Mouse (Mus musculus) frontal cortex, adult (tissue): ENCODE data around the gene Apoc4.
"Not testable (repeated sequence)": the region's sequence is repeated elsewhere in the genome, so short reads cannot be mapped to it uniquely, and the experiment has no call there.

Experiments
- ATAC-seq: cut with Nextera tagmentation; 2 replicates; pipeline ENCODE4 v1.9.2; 2017; ENCODE audit warnings: mild to moderate bottlenecking, moderate library complexity, mixed read lengths; ENCODE audit not compliant: low TSS enrichment

Gene Apoc4

DNA sequence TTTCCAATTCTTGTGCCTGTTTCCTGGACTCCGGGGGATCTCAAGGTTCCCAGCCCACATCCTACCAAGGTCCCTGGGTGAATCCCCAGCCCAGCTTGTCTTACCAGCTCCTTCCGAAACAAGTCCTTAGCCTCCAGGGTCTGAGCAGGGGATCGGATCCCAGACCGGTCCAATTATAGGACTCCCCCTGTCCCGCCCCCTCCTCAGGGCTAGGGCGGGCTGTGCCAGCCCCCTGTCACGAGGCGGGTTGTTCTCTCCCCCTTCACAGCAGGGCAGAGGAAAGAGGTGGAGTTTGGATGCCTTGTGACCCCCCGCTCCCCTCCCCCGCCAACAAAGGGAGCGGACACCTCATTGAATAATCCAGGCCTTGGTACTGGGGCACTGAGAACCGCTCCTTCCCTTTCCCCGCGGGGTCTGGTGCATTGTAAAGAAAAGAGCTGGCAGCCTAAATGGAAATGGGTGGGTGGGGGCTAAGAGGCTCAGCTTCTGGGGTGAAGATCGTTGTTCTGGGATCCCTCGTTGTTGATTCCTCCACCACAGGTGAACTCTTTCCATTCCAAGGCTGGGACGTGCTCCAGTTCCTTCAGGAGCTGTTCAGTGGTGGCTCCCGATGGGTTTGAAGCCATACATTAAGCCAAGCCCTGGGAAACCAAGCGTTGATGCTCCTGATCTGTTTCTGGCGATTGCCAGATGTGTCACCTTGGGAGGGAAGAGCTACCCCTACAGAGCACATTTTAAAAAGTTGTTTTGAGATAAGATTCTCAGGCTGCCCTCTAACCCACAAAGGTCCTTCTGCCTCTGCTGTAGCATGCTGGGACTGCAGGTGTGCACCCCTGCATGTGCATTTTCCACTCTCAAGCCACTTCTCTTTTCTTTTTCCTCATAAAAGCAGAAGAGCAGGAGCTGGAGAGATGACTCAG, 17.9 kb upstream of the Apoc4 start, which contains the start of gene Apoe:
Apoe (minus strand) TSS at position 282 of the 920 bp plus-strand sequence.
- ATAC-seq, result peak; percentile 39

DNA sequence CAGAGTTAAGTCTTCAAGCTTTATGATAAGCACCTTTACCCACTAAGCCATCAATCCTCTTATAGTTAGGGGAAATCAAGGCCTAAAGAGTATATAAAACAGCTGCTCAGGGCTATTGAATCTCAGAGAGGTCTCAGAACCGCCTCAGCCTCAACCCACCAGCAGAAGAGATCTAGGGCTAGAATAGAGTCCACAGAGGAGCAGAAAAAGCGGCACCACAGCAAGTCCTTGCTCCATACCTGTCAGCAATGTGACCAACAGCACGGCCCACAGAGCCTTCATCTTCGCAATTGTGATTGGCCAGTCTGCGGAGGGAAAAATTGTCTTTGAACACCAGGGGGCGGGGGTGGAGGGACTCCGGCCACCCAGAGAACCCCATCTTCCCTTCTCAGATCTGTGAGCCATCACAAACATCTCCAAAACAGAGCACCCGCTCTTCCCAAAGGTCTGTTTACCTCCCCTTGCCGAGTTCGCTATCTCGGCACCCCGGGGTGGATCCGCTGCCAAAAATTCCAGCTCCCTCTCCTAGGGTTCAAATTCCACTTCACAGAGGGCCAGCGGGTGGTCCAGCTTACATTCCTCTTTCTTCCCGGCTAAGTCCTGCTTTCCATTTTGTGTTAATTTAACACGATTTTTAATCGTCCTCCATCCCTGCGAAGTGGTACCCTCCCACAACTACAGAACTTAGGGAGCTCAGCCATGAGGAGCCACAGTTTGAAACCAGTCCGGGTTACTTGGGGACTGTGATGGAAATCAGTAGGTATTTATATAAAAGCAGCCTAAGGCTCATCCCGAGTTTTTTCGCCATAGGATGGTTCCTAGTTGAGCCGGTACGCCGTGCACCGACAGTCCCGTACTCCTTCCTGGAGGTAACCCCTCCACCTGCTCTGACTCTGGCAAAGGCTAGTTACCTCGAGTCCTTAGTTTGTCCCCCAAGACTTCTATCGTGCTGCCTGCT, 16.9 kb upstream of the Apoc4 start:
- ATAC-seq, result peak; percentile 24; the same call in 1 of the 2 replicates

DNA sequence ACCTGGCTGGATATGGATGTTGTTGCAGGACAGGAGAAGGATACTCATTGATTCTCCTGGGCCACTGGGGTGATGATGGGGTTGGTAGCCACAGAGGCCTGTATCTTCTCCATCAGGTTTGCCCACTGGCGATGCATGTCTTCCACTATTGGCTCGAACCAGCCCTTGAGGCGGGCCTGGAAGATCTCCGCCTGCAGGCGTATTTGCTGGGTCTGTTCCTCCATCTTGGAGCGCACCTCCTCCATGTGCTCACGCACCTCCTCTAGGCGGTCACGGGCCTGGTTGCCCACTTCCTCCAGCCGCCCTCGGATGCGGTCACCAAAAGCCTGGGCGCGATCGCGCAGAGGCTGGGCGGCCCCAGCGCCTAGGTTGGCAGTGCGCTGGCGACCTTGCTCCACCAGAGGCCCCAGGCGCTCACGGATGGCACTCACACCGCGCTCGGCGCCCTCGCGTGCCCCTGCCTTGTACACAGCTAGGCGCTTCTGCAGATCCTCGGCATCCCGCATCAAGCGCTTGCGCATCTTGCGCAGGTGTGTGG, 15.1 kb upstream of the Apoc4 start:
- ATAC-seq, result no peak

DNA sequence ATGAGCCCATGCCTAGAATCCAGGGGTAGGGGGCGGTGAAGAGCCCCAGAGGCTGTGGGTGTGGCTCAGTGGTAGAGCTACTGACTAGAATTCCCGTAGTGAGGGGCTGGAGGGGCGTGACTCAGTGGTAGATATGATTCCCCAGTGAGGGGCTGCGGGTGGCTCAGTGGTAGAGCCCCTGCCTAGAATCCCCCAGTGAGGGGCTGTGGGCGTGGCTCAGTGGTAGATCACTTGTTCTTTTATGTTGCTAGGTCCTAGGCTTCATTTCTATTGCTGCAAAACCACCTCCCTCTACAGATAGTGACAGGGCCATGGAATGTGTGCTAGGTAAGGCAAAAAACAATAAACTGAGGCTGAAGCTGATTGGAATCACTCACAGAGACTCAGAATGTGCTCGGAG, 14.6 kb upstream of the Apoc4 start:
- no peak for ATAC-seq

DNA sequence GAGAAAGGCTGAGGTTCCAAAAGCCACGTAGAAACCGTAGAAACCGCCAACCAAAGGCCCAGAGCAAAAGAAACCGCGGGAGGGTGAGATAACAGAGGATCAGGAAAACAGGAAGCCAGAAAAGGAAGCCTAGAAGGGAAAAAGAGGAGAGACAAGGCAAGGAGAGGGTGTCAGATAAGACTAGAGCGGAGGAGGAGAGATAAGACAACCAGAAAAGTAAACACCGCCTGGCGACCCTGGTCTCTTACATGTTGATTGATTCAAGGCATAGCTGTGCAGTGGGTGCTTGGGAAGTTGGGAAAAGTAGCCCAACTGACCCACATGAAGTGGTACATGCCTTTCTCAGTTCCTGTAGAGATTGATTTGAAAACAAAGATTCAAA, 13.9 kb upstream of the Apoc4 start:
- ATAC-seq, result no peak

DNA sequence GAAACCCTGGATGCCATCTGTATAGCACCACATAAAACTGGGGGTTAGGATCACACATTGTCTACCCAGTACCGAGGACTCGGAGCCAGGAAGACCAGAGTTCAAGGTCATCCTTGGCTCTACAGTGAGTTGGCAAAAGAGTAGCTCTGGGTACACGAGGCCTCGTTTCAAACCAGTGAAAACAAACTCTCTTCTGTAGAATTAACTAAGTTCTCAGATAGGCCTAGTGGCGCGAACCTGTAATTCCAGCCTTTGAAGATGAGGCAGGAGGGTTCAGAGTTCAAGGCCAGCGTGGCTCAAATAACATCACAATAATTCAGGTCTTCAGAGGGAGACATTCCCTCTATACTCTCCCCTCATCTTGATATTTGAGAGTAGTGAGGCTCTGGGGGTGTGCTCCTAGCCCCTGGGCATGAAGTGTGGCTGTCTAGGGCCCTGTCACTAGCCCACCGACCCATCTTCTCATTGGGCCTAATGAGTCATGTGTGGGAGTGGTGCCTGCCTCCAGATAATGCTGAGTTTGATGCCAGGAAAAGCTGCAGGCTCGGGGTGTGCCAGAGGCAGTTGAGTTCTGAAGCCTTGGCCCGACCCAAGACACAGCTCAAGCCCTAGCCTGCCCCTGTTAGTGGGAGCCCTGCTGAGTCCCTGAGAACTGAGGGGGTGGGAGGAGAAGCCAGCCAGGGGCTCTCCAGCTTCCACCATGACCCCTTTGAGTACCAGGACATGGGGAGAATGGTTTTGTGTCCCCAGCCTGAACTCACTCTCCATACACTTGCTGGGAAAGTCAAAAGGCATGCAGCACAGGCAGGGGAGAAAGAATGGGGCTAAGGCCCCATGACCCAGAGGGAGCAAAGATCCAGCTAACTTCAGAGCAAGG, 13.3 kb upstream of the Apoc4 start:
- no peak for ATAC-seq

DNA sequence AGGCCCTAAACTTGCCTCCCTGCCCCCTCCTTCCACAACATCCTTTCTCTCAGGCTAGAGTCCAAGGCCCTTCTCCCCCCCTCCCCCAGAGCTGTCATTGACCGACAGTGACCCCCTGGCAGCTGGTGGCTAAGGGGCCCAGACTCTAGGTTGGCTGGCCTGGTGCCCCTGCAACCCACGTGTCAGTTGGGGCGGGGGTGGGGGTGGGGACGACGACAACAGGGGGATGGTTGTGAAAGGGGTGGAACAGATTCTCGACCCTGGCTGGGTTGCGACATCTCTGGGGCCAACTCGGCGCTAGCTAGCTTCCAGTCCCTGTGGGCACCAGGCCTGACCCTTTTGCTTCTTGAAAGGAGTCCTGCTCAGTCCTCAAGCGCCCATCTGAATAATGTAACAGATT, 12.1 kb upstream of the Apoc4 start:
- ATAC-seq, result peak; percentile 73

DNA sequence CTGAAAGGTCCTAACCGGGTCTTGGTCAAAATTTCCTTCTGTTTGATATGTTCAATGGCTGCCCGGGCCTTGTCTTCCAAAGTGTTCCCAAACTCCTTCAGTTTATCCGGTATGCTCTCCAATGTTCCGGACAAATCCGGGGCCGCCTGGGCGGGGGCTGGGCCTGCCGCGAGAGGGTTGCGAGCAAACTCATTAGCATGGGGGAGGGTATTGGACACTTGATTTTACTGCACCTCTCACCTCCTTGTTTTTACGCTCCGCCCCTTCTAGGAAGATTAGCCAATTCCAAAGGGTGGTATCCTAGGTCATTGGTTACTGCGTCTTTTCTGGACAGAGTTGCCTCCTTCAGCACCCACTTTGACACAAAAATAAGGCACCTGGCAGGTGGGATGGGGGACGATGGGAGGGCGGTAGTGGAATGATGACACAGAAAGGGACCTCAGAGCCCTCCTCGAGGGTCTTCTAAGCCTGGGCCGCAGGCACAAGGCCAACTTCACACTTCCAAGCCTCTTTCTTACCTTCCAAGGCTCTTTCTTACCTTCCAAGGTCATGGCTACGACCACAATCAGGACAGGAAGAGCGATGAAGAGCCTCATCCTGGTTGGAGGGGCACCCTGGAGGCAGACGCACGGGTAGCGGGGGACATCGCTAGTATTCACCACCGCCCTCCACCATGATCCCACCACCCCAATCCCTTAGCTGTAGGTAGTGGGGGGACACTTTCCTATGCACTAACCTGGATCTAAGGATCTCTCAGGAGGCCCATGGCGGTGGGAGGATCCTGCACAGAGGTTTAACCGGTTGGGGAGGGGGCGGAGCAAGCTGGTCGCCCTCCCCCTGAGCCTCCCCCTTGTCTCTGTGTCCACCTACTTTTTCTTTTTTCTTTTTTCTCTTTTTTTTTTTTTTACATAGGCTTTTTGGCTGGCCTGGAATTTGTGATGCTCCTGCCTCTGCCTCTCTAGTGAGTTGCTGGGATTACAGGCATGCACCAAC, 10.9 kb upstream of the Apoc4 start, which contains the start of gene Apoc1:
Apoc1 (minus strand) TSS at position 788 of the 993 bp plus-strand sequence.
- ATAC-seq, result no peak

DNA sequence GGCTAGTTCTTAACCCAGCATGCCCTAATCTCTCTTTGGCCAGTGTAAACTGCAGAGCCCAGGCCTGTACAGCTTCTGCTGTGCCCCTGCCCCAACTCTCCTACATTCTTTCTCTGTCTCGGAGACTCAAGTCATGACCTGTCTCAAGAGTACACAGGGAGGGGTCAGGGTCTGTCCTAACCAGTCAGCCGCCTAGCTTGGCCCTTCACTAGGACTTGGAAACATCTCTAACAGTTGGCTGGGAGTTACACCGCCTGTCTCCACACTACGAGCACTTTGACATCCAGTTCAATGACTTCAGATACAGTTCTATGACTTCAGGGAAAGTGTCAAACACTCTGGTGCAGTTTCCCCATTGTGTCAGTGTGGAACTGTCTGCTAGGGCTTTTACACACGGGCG, 10.2 kb upstream of the Apoc4 start:
- ATAC-seq, result no peak

DNA sequence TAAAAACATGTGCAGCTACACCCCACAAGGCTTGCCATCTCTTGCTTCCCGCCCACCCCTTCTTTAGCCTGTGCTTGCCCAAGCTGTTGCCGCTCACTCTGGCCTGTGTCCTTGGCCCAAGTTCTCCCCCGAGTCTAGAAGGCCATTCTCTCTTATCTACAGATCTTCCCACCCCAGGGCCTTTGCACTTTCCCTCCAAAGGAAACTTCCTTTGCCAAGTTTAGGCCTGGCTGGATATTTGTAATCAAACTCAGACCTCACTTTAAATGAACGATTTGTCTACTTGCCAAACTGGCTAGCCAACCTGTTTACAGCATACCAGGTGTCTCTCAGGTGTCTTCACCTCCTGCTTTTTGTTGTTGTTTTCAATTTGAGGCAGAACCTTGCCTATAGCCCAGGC, 9.6 kb upstream of the Apoc4 start:
- no peak for ATAC-seq

DNA sequence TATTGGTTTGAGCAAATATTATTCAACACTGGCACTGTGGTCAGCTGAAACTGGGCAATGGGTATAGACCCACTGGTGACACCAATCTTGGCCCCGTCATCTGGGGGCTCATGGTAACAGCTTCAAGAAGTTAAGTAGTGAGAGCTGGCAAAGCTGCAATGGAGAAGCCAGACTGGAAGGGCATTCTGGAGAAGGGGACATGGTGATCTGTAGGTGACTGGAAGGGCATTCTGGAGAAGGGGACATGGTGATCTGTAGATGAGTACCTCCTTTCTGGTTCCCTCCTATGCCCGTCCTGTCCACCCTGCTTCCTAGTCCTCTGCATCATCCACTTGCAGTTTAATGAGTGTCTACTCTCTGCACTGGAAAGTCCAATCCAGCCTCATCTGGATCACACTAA, 7.3 kb upstream of the Apoc4 start:
- no peak for ATAC-seq

DNA sequence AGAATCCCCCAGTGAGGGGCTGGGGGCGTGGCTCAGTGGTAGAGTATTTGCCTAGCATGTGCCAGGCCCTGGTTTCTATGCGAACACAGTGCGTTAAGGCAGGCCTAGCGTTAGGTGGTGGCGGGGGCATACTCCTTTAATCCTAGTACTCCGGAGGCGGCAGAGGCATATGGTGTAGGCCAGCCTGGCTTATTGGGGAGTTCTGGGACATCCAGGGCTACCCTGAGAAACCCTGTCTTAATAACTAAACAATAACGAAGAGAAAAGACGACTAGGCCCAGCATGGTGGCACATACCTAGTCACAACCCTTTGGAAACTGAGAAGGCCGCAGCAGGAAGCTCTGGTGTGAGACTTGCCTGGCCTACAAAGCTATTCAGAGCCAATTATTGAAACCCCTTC, 6.8 kb upstream of the Apoc4 start:
- no peak for ATAC-seq

DNA sequence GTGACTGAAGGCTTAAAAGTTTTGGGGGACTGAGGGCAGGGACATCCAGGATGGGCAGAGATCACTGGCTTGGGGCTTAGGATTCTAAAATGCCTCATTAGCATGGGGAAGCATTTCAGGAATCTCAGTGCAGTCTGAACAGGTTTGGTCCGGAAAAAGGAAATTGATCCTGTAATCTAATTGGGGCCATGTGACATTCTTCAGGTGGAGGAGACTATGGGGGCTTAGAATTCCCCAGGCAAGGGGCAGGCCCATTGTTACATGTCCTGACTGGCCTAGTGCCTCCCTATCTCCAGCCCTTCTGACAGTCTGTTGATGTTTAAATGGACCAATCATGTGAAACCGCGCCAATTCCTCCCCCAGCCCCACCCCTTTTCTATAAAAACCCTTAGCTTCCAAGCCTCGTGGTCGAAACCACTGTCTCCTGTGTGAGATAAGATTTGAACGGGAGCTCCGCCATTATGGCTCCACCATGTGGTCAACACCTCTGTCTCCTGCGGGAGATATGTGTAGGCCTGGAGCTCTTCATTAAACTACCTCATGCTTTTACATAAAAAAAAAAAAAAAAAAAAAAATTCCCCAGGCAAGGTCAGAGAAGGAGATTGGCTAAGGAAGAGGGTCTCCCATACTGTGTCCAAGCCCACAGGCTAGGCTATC, 5.8 kb upstream of the Apoc4 start:
- not testable (repeated sequence) for ATAC-seq

DNA sequence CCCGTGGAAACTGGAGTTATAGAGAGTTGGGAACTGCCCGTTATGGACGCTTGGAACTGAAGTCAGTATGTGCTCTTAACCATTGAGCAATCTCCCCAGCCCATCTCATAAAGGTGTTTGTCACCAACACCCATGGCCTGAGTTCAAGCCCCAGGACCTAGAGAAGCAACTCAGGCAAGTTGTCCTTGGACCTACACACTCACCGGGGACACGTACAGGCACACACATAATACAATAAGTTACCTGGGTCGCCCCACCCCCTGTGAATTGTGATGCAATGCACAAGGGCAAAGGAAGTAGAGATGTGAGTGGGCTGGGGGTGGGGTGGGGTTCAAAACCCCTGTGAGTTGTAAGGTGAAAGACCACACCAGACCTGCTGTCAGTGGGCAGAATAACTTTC, 5.2 kb upstream of the Apoc4 start:
- no peak for ATAC-seq

DNA sequence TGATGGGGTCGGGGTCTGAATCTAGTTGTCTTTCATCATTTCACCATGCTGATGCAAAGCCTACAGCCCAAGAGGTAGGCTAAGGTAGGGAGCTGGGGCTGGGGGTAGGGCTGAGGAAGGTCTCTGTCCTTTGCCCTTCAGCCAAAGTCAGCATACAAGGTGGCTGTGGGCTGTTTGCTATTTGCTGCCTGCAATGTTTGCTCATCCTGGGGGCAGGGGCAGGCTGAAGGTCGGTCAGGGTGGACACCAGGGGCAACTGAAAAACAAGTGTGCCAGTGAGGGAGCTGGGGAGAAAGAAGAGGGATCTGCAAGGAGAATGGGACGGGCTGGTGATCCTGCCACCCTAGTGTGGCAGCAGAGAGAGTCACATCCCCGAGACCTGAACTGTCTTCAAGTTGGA, 4.1 kb upstream of the Apoc4 start:
- ATAC-seq, result no peak

DNA sequence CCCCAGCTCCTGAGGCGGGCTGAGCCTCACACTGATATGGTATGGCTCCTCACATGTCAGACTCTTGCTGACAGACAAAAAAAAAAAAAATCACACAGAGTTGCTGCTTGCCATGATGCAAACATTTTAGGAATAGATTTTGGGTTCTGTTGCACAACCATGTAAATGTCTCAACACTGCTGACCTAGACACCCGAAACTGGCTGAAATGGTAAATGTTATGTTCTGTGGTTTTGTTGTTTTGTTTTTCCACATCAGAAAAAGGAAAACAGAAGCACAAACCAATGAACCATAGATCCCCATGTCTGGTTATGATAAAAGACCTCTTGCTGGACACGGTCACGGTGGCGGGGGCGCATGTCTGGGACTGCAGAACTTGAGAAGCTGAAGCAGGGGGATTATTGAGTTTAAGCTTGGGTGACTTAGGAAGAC, 2.5 kb upstream of the Apoc4 start:
- ATAC-seq, result no peak

DNA sequence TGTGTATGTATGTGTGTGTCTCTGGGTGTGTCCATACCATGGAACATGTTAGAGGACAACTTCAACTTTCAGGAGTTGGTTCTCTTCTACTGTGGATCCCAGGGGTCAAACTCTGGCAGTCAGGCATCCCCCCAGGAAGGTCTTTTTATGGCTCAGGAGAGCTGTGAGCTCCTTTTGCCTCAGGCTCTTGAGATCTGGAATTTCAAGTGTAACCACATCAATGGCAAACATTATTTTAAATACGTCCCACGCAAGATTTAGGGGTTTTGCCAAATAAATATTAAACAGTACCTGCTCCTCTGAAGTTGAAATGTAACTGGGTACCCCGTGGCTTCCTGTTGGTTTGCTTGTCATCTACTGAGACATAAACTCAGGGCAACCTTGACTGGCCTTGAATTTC, 1.7 kb upstream of the Apoc4 start:
- ATAC-seq, result no peak

DNA sequence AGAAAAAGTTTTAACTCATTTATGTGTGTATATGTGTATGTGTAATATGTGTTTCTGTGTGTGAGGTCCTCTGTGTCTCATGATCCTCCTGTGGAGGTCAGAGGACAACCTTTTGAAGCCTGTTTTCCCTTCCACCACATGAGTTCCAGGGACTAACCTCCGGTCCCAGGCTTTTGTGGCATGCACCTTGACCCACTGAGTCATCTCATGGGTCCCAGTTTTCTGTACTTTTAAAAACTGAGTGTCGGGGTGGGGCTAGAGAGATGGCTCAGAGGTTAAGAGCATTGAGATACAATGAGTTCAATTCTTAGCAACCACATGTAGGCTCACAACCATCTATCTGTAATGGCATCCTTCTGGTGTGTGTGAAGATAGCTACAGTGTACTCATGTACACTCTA, 577 bp downstream of the Apoc4 start:
- no peak for ATAC-seq

DNA sequence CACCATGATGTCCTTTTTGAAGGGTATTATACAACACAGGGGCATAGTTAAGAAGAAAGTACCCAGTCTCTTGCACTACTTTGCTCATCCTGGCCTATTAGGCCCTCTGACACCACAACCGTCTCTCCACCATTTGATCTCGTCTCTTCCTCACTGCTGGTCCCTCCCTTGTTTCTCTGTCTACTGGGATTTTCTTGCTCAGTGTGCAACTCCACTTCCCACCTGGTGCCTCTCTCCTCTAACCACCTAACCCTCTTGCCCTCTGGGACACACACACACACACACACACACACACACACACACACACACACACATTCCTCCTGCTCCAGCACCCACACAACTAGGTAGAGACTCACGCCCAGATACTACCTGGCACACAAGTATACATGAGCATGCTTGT, 2.4 kb downstream of the Apoc4 start:
- no peak for ATAC-seq
